Mouse (Mus musculus): ENCODE results near the gene Tbc1d30.

GRCm38 (mm10) chr10:121365781-121366272 is 14.7 kb upstream of the Tbc1d30 start:
- TF ChIP-seq CTCF (IDR thresholded peaks at IDR 0.05; ENCODE audit: insufficient read depth, low read depth, low read length) (no peak), POLR2A (IDR thresholded peaks at IDR 0.05; ENCODE audit: insufficient read depth, low read depth, low read length) (no peak)

Data from olfactory bulb, adult 2 months (tissue).